ENCODE assay signal across 8 mouse cellular contexts in genomic region chr17:34038440-34038839, GRCm38 (mm10). TPM values are rescaled to one million over a fixed set of nuclear protein-coding genes. Genes with fewer than 3 reads are reported as not detected.
DNase-seq lines count a peak whose midpoint lies in the region; ATAC-seq and TF ChIP-seq lines count a peak whose summit lies in the region.

No protein-coding gene starts in this region.

- H3K9me3 ChIP-seq in hindbrain, embryonic 15.5 days = no peaks in the 10 kb centered on the region
- H3K9me3 ChIP-seq in liver, embryonic 11.5 days (ENCODE audit: control insufficient read depth, low read length) = no peaks in the 10 kb centered on the region
- H3K9me3 ChIP-seq in stomach, postnatal 0 days (ENCODE audit: control insufficient read depth, low read length) = no peaks in the 10 kb centered on the region

- H3K9ac ChIP-seq in hindbrain, embryonic 15.5 days = 0 out of 2 replicates have a peak overlapping the region, but pooled peaks have one; percentile 41
- no peak overlapping the region for H3K9ac ChIP-seq in liver, embryonic 11.5 days (ENCODE audit: low read depth, low read length)
- no peak overlapping the region for H3K9ac ChIP-seq in stomach, postnatal 0 days (ENCODE audit: low read length)

- H3K4me2 ChIP-seq in hindbrain, embryonic 15.5 days = peak overlapping the region; percentile 55
- peak overlapping the region; percentile 41 for H3K4me2 ChIP-seq in liver, embryonic 11.5 days
- peak overlapping the region; percentile 49 for H3K4me2 ChIP-seq in stomach, postnatal 0 days (replicated peaks; ENCODE audit: low read depth)

- ATAC-seq in hindbrain, embryonic 15.5 days (ENCODE audit: low FRiP score, low read depth) = no peak
- ATAC-seq in liver, embryonic 11.5 days (replicated peaks; ENCODE audit: low FRiP score) = no peak
- ATAC-seq in stomach, postnatal 0 days (ENCODE audit: low FRiP score, low TSS enrichment) = no peak; the same call in 1 of the 2 replicates
- no peak for ATAC-seq in erythroblast, adult 5-6 weeks (replicated peaks; ENCODE audit: low FRiP score, poor library complexity, severe bottlenecking)

- 0 out of 2 replicates have a peak, but pooled peaks cover 6% of the 10 kb centered on the region for H3K27me3 ChIP-seq in hindbrain, embryonic 15.5 days
- H3K27me3 ChIP-seq in liver, embryonic 11.5 days (replicated peaks; ENCODE audit: control insufficient read depth, insufficient read depth, low read length) = peaks cover 18% of the 10 kb centered on the region
- H3K27me3 ChIP-seq in stomach, postnatal 0 days (ENCODE audit: control insufficient read depth, insufficient read depth, low read length) = no peaks in the 10 kb centered on the region

- TF ChIP-seq CTCF in stomach, postnatal 0 days (IDR thresholded peaks at IDR 0.05; ENCODE audit: low read depth) = no peak

- DNase-seq in frontal cortex, postnatal 10 days (ENCODE audit: low spot score in 2 of 2) = peak; percentile 62 to 63
- DNase-seq in frontal cortex, adult 2 months (ENCODE audit: extremely low spot score in 1 of 2, low spot score in 1 of 2) = no peak
- peak; percentile 50 for DNase-seq in retina, postnatal 1 day
- no peak for DNase-seq in retina, embryonic 14.5 days (ENCODE audit: low spot score)
- DNase-seq in liver, embryonic 11.5 days (ENCODE audit: low spot score) = no peak
- peak; percentile 70 for DNase-seq in stomach, postnatal 0 days (ENCODE audit: low spot score)

- H3K27ac ChIP-seq in hindbrain, embryonic 15.5 days (replicated peaks) = no peak overlapping the region
- no peak overlapping the region for H3K27ac ChIP-seq in liver, embryonic 11.5 days (ENCODE audit: low read depth, low read length)
- H3K27ac ChIP-seq in stomach, postnatal 0 days (replicated peaks) = no peak overlapping the region

- peak overlapping the region; percentile 21 for H3K4me3 ChIP-seq in hindbrain, embryonic 15.5 days
- no peak overlapping the region; the same call in 1 of the 2 replicates for H3K4me3 ChIP-seq in liver, embryonic 11.5 days (ENCODE audit: low read depth, low read length)
- H3K4me3 ChIP-seq in stomach, postnatal 0 days (ENCODE audit: low read depth, low read length) = no peak overlapping the region; the same call in 1 of the 2 replicates

- TF ChIP-seq EP300 in stomach, postnatal 0 days (optimal IDR thresholded peaks at IDR 0.05) = no peak

- peaks cover 42% of the 10 kb centered on the region for H3K4me1 ChIP-seq in hindbrain, embryonic 15.5 days (replicated peaks)
- H3K4me1 ChIP-seq in liver, embryonic 11.5 days (replicated peaks; ENCODE audit: control insufficient read depth, insufficient read depth, low read length) = peaks cover 17% of the 10 kb centered on the region
- H3K4me1 ChIP-seq in stomach, postnatal 0 days (replicated peaks; ENCODE audit: control insufficient read depth, insufficient read depth) = 0 out of 2 replicates have a peak, but pooled peaks cover 2% of the 10 kb centered on the region

- H3K36me3 ChIP-seq in hindbrain, embryonic 15.5 days = peaks cover 30% of the 10 kb centered on the region
- H3K36me3 ChIP-seq in liver, embryonic 11.5 days (ENCODE audit: control insufficient read depth, insufficient read depth, low read length) = peaks cover 18% of the 10 kb centered on the region
- peaks cover 17% of the 10 kb centered on the region for H3K36me3 ChIP-seq in stomach, postnatal 0 days (ENCODE audit: control insufficient read depth, insufficient read depth, low read length)

- 20% methylated on average over 14 of the region's 21 CpGs for WGBS in hindbrain, embryonic 15.5 days
- WGBS in liver, embryonic 11.5 days = 24% methylated on average over 18 of the region's 21 CpGs
- WGBS in stomach, postnatal 0 days = 16% methylated on average over 20 of the region's 21 CpGs

RNA-seq across cellular contexts. Expression of gene Col11a2, which starts 0.8 kb away (rescaled TPM):
- polyA plus RNA-seq in frontal cortex, adult 2 months (2012; rRNA removed) = 10.0 and 10.7 TPM in 2 replicates
- polyA plus RNA-seq in hindbrain, embryonic 15.5 days (2015; fragmentation: Nextera tagmentation; extraction: Ambion mirVana) = 4.5 and 5.4 TPM in 2 replicates
- polyA plus RNA-seq in liver, embryonic 11.5 days (2014; fragmentation: Nextera tagmentation; extraction: Ambion mirVana) = 0.61 and 0.67 TPM in 2 replicates
- polyA plus RNA-seq in stomach, postnatal 0 days (2015; fragmentation: Nextera tagmentation; extraction: Ambion mirVana) = 0.18 and 0.29 TPM in 2 replicates
- total RNA-seq in erythroblast, adult 5-6 weeks (2015; ENCODE audit: low replicate concordance) = 1.3 TPM in 1 of 2 replicates, not detected in the other
- total RNA-seq in erythroblast, adult 5-6 weeks (2017; ENCODE audit: low replicate concordance) = 4.3 and 7.0 TPM in 2 replicates

RNA-seq across cellular contexts. Expression of gene Rxrb, which starts 6.8 kb away (rescaled TPM):
- 69.5 and 79.4 TPM in 2 replicates for polyA plus RNA-seq in frontal cortex, adult 2 months (2012; rRNA removed)
- 57.8 and 61.1 TPM in 2 replicates for polyA plus RNA-seq in hindbrain, embryonic 15.5 days (2015; fragmentation: Nextera tagmentation; extraction: Ambion mirVana)
- polyA plus RNA-seq in liver, embryonic 11.5 days (2014; fragmentation: Nextera tagmentation; extraction: Ambion mirVana) = 30.8 and 31.5 TPM in 2 replicates
- polyA plus RNA-seq in stomach, postnatal 0 days (2015; fragmentation: Nextera tagmentation; extraction: Ambion mirVana) = 25.0 and 26.9 TPM in 2 replicates
- total RNA-seq in erythroblast, adult 5-6 weeks (2015; ENCODE audit: low replicate concordance) = 7.1 and 8.3 TPM in 2 replicates
- 10.7 and 12.0 TPM in 2 replicates for total RNA-seq in erythroblast, adult 5-6 weeks (2017; ENCODE audit: low replicate concordance)

RNA-seq across cellular contexts. Expression of gene Slc39a7, which starts 7.0 kb away (rescaled TPM):
- polyA plus RNA-seq in frontal cortex, adult 2 months (2012; rRNA removed) = 101 and 102 TPM in 2 replicates
- polyA plus RNA-seq in hindbrain, embryonic 15.5 days (2015; fragmentation: Nextera tagmentation; extraction: Ambion mirVana) = 166 and 176 TPM in 2 replicates
- polyA plus RNA-seq in liver, embryonic 11.5 days (2014; fragmentation: Nextera tagmentation; extraction: Ambion mirVana) = 73.9 and 75.9 TPM in 2 replicates
- 114 and 118 TPM in 2 replicates for polyA plus RNA-seq in stomach, postnatal 0 days (2015; fragmentation: Nextera tagmentation; extraction: Ambion mirVana)
- total RNA-seq in erythroblast, adult 5-6 weeks (2015; ENCODE audit: low replicate concordance) = not detected in 2 replicates
- total RNA-seq in erythroblast, adult 5-6 weeks (2017; ENCODE audit: low replicate concordance) = 11.5 and 16.6 TPM in 2 replicates

RNA-seq across cellular contexts. Expression of gene H2-Ke6, which starts 10.6 kb away (rescaled TPM):
- 84.6 and 87.2 TPM in 2 replicates for polyA plus RNA-seq in frontal cortex, adult 2 months (2012; rRNA removed)
- polyA plus RNA-seq in hindbrain, embryonic 15.5 days (2015; fragmentation: Nextera tagmentation; extraction: Ambion mirVana) = 64.8 and 71.9 TPM in 2 replicates
- 34.2 and 45.1 TPM in 2 replicates for polyA plus RNA-seq in liver, embryonic 11.5 days (2014; fragmentation: Nextera tagmentation; extraction: Ambion mirVana)
- 37.6 and 42.4 TPM in 2 replicates for polyA plus RNA-seq in stomach, postnatal 0 days (2015; fragmentation: Nextera tagmentation; extraction: Ambion mirVana)
- 26.5 and 50.7 TPM in 2 replicates for total RNA-seq in erythroblast, adult 5-6 weeks (2015; ENCODE audit: low replicate concordance)
- total RNA-seq in erythroblast, adult 5-6 weeks (2017; ENCODE audit: low replicate concordance) = 15.0 and 17.8 TPM in 2 replicates

RNA-seq across cellular contexts. Expression of gene Ring1, which starts 14.0 kb away (rescaled TPM):
- polyA plus RNA-seq in frontal cortex, adult 2 months (2012; rRNA removed) = 80.9 and 89.6 TPM in 2 replicates
- 22.1 and 24.9 TPM in 2 replicates for polyA plus RNA-seq in hindbrain, embryonic 15.5 days (2015; fragmentation: Nextera tagmentation; extraction: Ambion mirVana)
- 3.4 and 5.5 TPM in 2 replicates for polyA plus RNA-seq in liver, embryonic 11.5 days (2014; fragmentation: Nextera tagmentation; extraction: Ambion mirVana)
- 13.3 and 14.6 TPM in 2 replicates for polyA plus RNA-seq in stomach, postnatal 0 days (2015; fragmentation: Nextera tagmentation; extraction: Ambion mirVana)
- 1.9 and 9.2 TPM in 2 replicates for total RNA-seq in erythroblast, adult 5-6 weeks (2015; ENCODE audit: low replicate concordance)
- total RNA-seq in erythroblast, adult 5-6 weeks (2017; ENCODE audit: low replicate concordance) = 2.0 and 2.8 TPM in 2 replicates

Comparison
In these comparisons a context has a peak if more than half of its experiments do, and no peak if none do; other contexts are left out.
1. DNase-seq: peak in frontal cortex, postnatal 10 days (2 of 2), retina, postnatal 1 day (single experiment) and stomach, postnatal 0 days (single experiment); none in frontal cortex, adult 2 months (0 of 2), retina, embryonic 14.5 days (single experiment) and liver, embryonic 11.5 days (single experiment).
2. Peak in every context shown above with its lines, with median percentiles within 50 percentile points of each other: H3K4me2 ChIP-seq.